Mouse (Mus musculus) Muller cell, postnatal 12 days (primary cell): Measurements from ENCODE around the gene Nckipsd.

ENCODE experiments used
- DNase-seq: peaks from one replicate; pipeline ENCODE4 v3.0.0-alpha.2; 2015; ENCODE audit errors: inconsistent ontology term

The Nckipsd gene

GRCm38 (mm10) chr9:108848419-108848818 is 40.3 kb downstream of the Nckipsd start:
- no peak for DNase-seq

- no peak for DNase-seq
Observed at GRCm38 (mm10) chr9:108852976-108853375, 44.8 kb downstream of the Nckipsd start, which contains the start of gene Slc26a6. Slc26a6 (plus strand) TSS chr9:108853283.

GRCm38 (mm10) chr9:108853635-108854240 is 45.6 kb downstream of the Nckipsd start:
- DNase-seq: peak; percentile 96

GRCm38 (mm10) chr9:108854241-108854696 is 46.1 kb downstream of the Nckipsd start:
- DNase-seq: peak; percentile 91

- no peak for DNase-seq
Observed at GRCm38 (mm10) chr9:108855335-108855734, 47.2 kb downstream of the Nckipsd start.

- DNase-seq: no peak
Observed at GRCm38 (mm10) chr9:108858792-108859527, 50.8 kb downstream of the Nckipsd start.
